Mouse (Mus musculus) MEL (cell line): ENCODE measurements around the gene Epha3. TPM values are rescaled to one million over a fixed set of nuclear protein-coding genes. Genes with fewer than 3 reads are reported as not detected.

Source experiments
- DNase-seq: peaks from one replicate; pipeline ENCODE4 v3.0.0; 2011; ENCODE audit warnings: low read depth, low spot score
- H3K27ac ChIP-seq: 2 replicates; pipeline ENCODE4 v1.5.1; 2012; ENCODE audit warnings: low read depth, mild to moderate bottlenecking, control low read depth, low read length, moderate library complexity; ENCODE audit not compliant: control insufficient read depth
- H3K27me3 ChIP-seq, 2 experiments: fragments of 150-350 bp in 1 of 2; sonication (generic) in 1 of 2; 2 replicates each; pipeline ENCODE4 v1.6.1; 2012; ENCODE audit warnings: low read length in 2 of 2, mild to moderate bottlenecking in 2 of 2, improper control_type of control experiment in 1 of 2, moderate library complexity in 1 of 2; ENCODE audit not compliant: insufficient read depth in 2 of 2, control insufficient read depth in 1 of 2
- H3K36me3 ChIP-seq, 2 experiments: 2 replicates each; pipeline ENCODE4 v1.6.1; 2012 to 2014; ENCODE audit warnings: low read length in 2 of 2, improper control_type of control experiment in 1 of 2, inconsistent platforms in 1 of 2, mild to moderate bottlenecking in 1 of 2; ENCODE audit not compliant: insufficient read depth in 2 of 2, control insufficient read depth in 1 of 2
- H3K4me1 ChIP-seq, 2 experiments: fragments of 150-350 bp in 1 of 2; sonication (generic) in 1 of 2; 2 replicates each; pipeline ENCODE4 v1.6.1; 2012; ENCODE audit warnings: low read length in 2 of 2, improper control_type of control experiment in 1 of 2, mild to moderate bottlenecking in 1 of 2; ENCODE audit not compliant: insufficient read depth in 2 of 2, control insufficient read depth in 1 of 2
- H3K4me3 ChIP-seq, 2 experiments: fragments of 150-350 bp in 1 of 2; sonication (generic) in 1 of 2; 2 replicates each; pipeline ENCODE4 v1.5.1; 2012; ENCODE audit warnings: low read depth in 2 of 2, low read length in 2 of 2, mild to moderate bottlenecking in 2 of 2, moderate library complexity in 2 of 2, control low read depth in 1 of 2, improper control_type of control experiment in 1 of 2; ENCODE audit not compliant: control insufficient read depth in 1 of 2, insufficient read depth in 1 of 2
- H3K79me2 ChIP-seq: 2 replicates; pipeline ENCODE4 v1.6.1; 2012; ENCODE audit warnings: mild to moderate bottlenecking, low read length, moderate library complexity; ENCODE audit not compliant: control insufficient read depth, poor library complexity, insufficient read depth
- H3K9ac ChIP-seq: 2 replicates; pipeline ENCODE4 v1.6.1; 2012; ENCODE audit warnings: low read depth, mild to moderate bottlenecking, control low read depth, low read length, moderate library complexity; ENCODE audit not compliant: control insufficient read depth, poor library complexity, severe bottlenecking
- H3K9me3 ChIP-seq: fragments of 150-350 bp; sonication (generic); replicated peaks from 2 replicates; pipeline ENCODE4 v1.6.1; 2012; ENCODE audit warnings: mild to moderate bottlenecking, low read length, improper control_type of control experiment, moderate library complexity; ENCODE audit not compliant: insufficient read depth
- BHLHE40 ChIP-seq: IDR thresholded peaks from 2 replicates; pipeline ENCODE4 v1.6.1; 2012; ENCODE audit warnings: low read depth, mild to moderate bottlenecking, inconsistent platforms, low read length, improper control_type of control experiment, borderline replicate concordance
- ELF1 ChIP-seq: IDR thresholded peaks from 2 replicates; pipeline ENCODE4 v1.6.1; 2014; ENCODE audit warnings: low read depth, mild to moderate bottlenecking, inconsistent platforms, low read length, improper control_type of control experiment, moderate library complexity
- ETS1 ChIP-seq: IDR thresholded peaks from 2 replicates; pipeline ENCODE4 v1.6.1; 2012; ENCODE audit warnings: low read depth, mild to moderate bottlenecking, inconsistent platforms, low read length, improper control_type of control experiment, moderate library complexity
- JUND ChIP-seq: IDR thresholded peaks from 2 replicates; pipeline ENCODE4 v1.6.1; 2011; ENCODE audit warnings: low read depth, mild to moderate bottlenecking, improper control_type of control experiment, low read length
- MAFK ChIP-seq: IDR thresholded peaks from 2 replicates; pipeline ENCODE4 v1.6.1; 2011; ENCODE audit warnings: low read depth, mild to moderate bottlenecking, low read length, improper control_type of control experiment, borderline replicate concordance
- MAX ChIP-seq: IDR thresholded peaks from 2 replicates; pipeline ENCODE4 v1.6.1; 2011; ENCODE audit warnings: low read length, improper control_type of control experiment
- MXI1 ChIP-seq: IDR thresholded peaks from 2 replicates; pipeline ENCODE4 v1.6.1; 2011; ENCODE audit warnings: mild to moderate bottlenecking, low read depth, low read length, improper control_type of control experiment
- MYC ChIP-seq: IDR thresholded peaks from 2 replicates; pipeline ENCODE4 v1.6.1; 2011; ENCODE audit warnings: low read depth, mild to moderate bottlenecking, low read length, improper control_type of control experiment, moderate library complexity
- NRF1 ChIP-seq: IDR thresholded peaks from 2 replicates; pipeline ENCODE4 v1.6.1; 2014; ENCODE audit warnings: low read depth, mild to moderate bottlenecking, inconsistent platforms, low read length, improper control_type of control experiment, moderate library complexity; ENCODE audit not compliant: poor library complexity, insufficient read depth, severe bottlenecking
- POLR2AphosphoS5 ChIP-seq: IDR thresholded peaks from 2 replicates; pipeline ENCODE4 v1.6.1; 2012; ENCODE audit warnings: low read depth, borderline replicate concordance, mild to moderate bottlenecking, inconsistent platforms, low read length, moderate library complexity, mixed read lengths
- SMC3 ChIP-seq: IDR thresholded peaks from 2 replicates; pipeline ENCODE4 v1.6.1; 2011; ENCODE audit warnings: low read depth, low read length, improper control_type of control experiment
- TBP ChIP-seq: IDR thresholded peaks from 2 replicates; pipeline ENCODE4 v1.8.0; 2011; ENCODE audit warnings: low read depth, low read length, improper control_type of control experiment
- UBTF ChIP-seq: IDR thresholded peaks from 2 replicates; pipeline ENCODE4 v1.6.1; 2012; ENCODE audit warnings: low read depth, mild to moderate bottlenecking, inconsistent platforms, low read length, improper control_type of control experiment, moderate library complexity, borderline replicate concordance; ENCODE audit not compliant: insufficient read depth
- ZKSCAN1 ChIP-seq: IDR thresholded peaks from 2 replicates; pipeline ENCODE4 v1.6.1; 2012; ENCODE audit warnings: low read depth, mild to moderate bottlenecking, inconsistent platforms, low read length, improper control_type of control experiment, moderate library complexity
- ZNF384 ChIP-seq: IDR thresholded peaks from 2 replicates; pipeline ENCODE4 v1.6.1; 2012; ENCODE audit warnings: low read depth, mild to moderate bottlenecking, inconsistent platforms, low read length, improper control_type of control experiment
- polyA plus RNA-seq, 2 experiments: library from polyadenylated mRNA; stranded (reverse) in 1 of 2; unstranded in 1 of 2; fragments of >175 nt in 1 of 2; fragments of >200 nt in 1 of 2; gene quantifications; 2 replicates each; pipeline versions ENCODE4 v1.2.1 to v1.2.4; 2012; ENCODE audit warnings: low replicate concordance in 2 of 2, low read depth in 1 of 2; ENCODE audit not compliant: insufficient read length in 2 of 2, insufficient read depth in 1 of 2, missing spikeins in 1 of 2
- total RNA-seq: library from RNA; depleted of rRNA; stranded (reverse); fragments of 300-350 nt; gene quantifications from 2 replicates; pipeline ENCODE4 v1.2.3, GENCODE M21; 2012

Epha3 gene
- total and polyA plus RNA-seq, 3 experiments, result not detected

DNA sequence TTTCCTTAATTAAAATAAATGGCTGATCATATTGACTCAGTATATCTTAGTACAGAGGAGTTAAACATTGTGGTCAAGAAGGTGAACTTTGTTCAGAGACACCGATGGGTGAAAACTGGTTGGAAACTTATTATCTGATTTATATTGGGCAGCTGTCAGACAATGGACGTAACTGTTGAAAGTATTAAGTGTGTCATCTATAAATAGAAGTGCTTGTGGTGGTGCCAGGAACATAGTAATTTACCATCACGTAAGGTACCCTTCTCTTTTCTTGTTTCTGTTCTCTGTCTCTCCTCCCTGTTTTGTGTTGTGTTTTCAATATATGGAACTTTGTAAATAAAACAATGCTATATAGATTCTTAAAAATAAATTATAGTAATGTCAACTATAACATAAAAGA is 174.6 kb downstream of the Epha3 start:
- Histone ChIP-seq H3K36me3 (no peaks in the 10 kb centered on the region), H3K4me1 (peaks cover 0 to 5% of the 10 kb centered on the region in 2 experiments; a peak in 1 of 4 replicates), H3K79me2 (no peaks in the 10 kb centered on the region), H3K27me3 (no peaks in the 10 kb centered on the region)
- TF ChIP-seq TBP (no peak), POLR2AphosphoS5 (no peak), JUND (no peak), ZKSCAN1 (no peak), MAFK (no peak), NRF1 (no peak), MXI1 (no peak), ZNF384 (no peak), UBTF (no peak), MAX (no peak), ELF1 (no peak), BHLHE40 (no peak), MYC (no peak)
- TF ChIP-seq, all 39 proteins: peak for 0
- no peak for DNase-seq
- Histone ChIP-seq H3K9me3 (no peaks in the 10 kb centered on the region), H3K9ac (no peak overlapping the region), H3K27ac (no peak overlapping the region), H3K4me3 (no peak overlapping the region)

DNA sequence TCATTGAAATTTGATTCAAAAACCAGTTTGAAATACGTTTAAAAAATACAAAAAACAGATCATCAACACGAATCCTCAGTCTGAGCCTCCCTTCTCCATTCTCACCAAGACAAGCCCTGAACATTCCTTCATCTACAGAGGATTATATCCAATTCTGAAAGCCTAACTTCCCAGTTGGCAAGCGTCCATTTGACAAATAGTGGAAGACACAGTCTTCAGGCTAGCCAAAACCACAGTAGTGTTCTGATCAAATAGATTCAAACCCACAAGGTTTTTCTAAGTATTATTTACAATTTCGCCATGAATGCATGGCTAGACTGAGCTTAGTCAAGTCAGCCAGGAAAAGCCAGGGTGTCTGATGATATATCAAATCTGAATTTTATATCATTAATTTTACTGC is 179.8 kb downstream of the Epha3 start:
- TF ChIP-seq SMC3, result no peak
- TF ChIP-seq ETS1, result no peak
- TF ChIP-seq NRF1, result no peak
- no peak overlapping the region for H3K4me3 ChIP-seq
- no peaks in the 10 kb centered on the region for H3K36me3 ChIP-seq
- H3K4me1 ChIP-seq, result no peaks in the 10 kb centered on the region
- DNase-seq, result no peak
- H3K9me3 ChIP-seq, result no peaks in the 10 kb centered on the region
- H3K79me2 ChIP-seq, result no peaks in the 10 kb centered on the region
- no peak overlapping the region for H3K9ac ChIP-seq
- no peaks in the 10 kb centered on the region for H3K27me3 ChIP-seq
- no peak overlapping the region for H3K27ac ChIP-seq

DNA sequence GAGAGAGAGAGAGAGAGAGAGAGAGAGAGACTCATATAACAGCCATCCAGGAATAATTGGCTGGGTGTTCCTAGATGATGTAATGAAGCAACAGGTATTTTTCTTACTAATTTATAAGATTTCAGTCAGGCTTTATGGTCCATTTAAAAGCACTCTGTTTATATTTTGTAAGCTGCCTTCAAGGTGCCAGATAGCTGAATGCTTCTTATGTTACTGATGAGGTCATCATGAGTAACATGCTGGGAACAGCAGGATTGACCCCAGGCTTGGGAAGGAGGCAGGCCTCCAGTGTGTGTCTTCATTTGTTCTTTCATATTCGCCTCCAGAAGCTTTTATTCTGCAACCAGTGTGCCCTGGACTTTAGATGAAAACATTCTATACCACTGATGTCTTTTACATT is 189.5 kb downstream of the Epha3 start:
- no peak overlapping the region for H3K4me3 ChIP-seq
- H3K9ac ChIP-seq, result no peak overlapping the region
- H3K79me2 ChIP-seq, result no peaks in the 10 kb centered on the region
- no peak for DNase-seq
- H3K36me3 ChIP-seq, result no peaks in the 10 kb centered on the region
- H3K27me3 ChIP-seq, result no peaks in the 10 kb centered on the region
- TF ChIP-seq SMC3, result no peak
- no peaks in the 10 kb centered on the region for H3K9me3 ChIP-seq
- H3K4me1 ChIP-seq, result no peaks in the 10 kb centered on the region
- H3K27ac ChIP-seq, result no peak overlapping the region
